Mouse (Mus musculus) small intestine, adult 2 months (tissue): ENCODE results near the gene Olig3. TPM values are rescaled to one million over a fixed set of nuclear protein-coding genes. Genes with fewer than 3 reads are reported as not detected.

Experiments used
- H3K27ac ChIP-seq: fragments of 200-500 bp; 2 replicates; pipeline ENCODE4 v1.5.1; 2012; ENCODE audit warnings: low read depth, low read length, control low read depth, inconsistent platforms; ENCODE audit not compliant: insufficient read depth
- H3K27me3 ChIP-seq: fragments of 200-500 bp; 2 replicates; pipeline ENCODE4 v1.6.1; 2012; ENCODE audit warnings: mild to moderate bottlenecking, moderate library complexity, low read length, inconsistent platforms; ENCODE audit not compliant: control insufficient read depth, insufficient read depth
- H3K36me3 ChIP-seq: fragments of 200-500 bp; 2 replicates; pipeline ENCODE4 v1.6.1; 2012; ENCODE audit warnings: mild to moderate bottlenecking, low read length, control low read depth, inconsistent platforms; ENCODE audit not compliant: control insufficient read depth, insufficient read depth
- H3K4me1 ChIP-seq: fragments of 200-500 bp; 2 replicates; pipeline ENCODE4 v1.6.1; 2012; ENCODE audit warnings: low read length, inconsistent platforms, mixed read lengths; ENCODE audit not compliant: control insufficient read depth, insufficient read depth, insufficient read length
- H3K4me3 ChIP-seq: fragments of 200-500 bp; 2 replicates; pipeline ENCODE4 v1.5.1; 2012; ENCODE audit warnings: low read depth, mild to moderate bottlenecking, control low read depth, inconsistent platforms, low read length, moderate library complexity
- CTCF ChIP-seq: fragments of 200-500 bp; IDR thresholded peaks from 2 replicates; pipeline ENCODE4 v1.5.1; 2012; ENCODE audit warnings: low read depth, mild to moderate bottlenecking, control low read depth, inconsistent platforms, low read length, moderate library complexity, mixed read lengths; ENCODE audit not compliant: insufficient replicate concordance, insufficient read length; ENCODE audit errors: extremely low read depth
- POLR2A ChIP-seq: fragments of 200-500 bp; IDR thresholded peaks from 2 replicates; pipeline ENCODE4 v1.6.1; 2012; ENCODE audit warnings: low read depth, mild to moderate bottlenecking, control low read depth, inconsistent platforms, low read length, moderate library complexity
- WGBS: fragments of 180-500 bp; shearing (Covaris S2); methylation state at CpG from one replicate; pipeline ENCODE4 v1.1.7; 2018; 5-methylcytosine and 5-hydroxymethylcytosine counted together
- polyA plus RNA-seq: library from polyadenylated mRNA; depleted of rRNA; stranded (reverse); fragments of >200 nt; gene quantifications from 2 replicates; pipeline ENCODE4 v1.2.3, GENCODE M21; 2012; rRNA removed

The Olig3 gene
- polyA plus RNA-seq, 1 experiment: not detected

GRCm38 (mm10) chr10:19384176-19384575, 27.8 kb downstream of the Olig3 start:
- Histone ChIP-seq H3K27ac (no peak overlapping the region), H3K36me3 (no peaks in the 10 kb centered on the region), H3K27me3 (no peaks in the 10 kb centered on the region), H3K4me1 (no peaks in the 10 kb centered on the region), H3K4me3 (no peak overlapping the region)
- TF ChIP-seq CTCF: no peak
- TF ChIP-seq POLR2A: no peak
- WGBS: 88% methylated on average over 3 of the region's 3 CpGs

GRCm38 (mm10) chr10:19391819-19392218, 35.5 kb downstream of the Olig3 start:
- Histone ChIP-seq H3K27ac (no peak overlapping the region), H3K4me1 (no peaks in the 10 kb centered on the region), H3K27me3 (no peaks in the 10 kb centered on the region), H3K4me3 (no peak overlapping the region), H3K36me3 (no peaks in the 10 kb centered on the region)
- TF ChIP-seq CTCF: no peak
- no peak for TF ChIP-seq POLR2A
- 77% methylated on average over 4 of the region's 4 CpGs for WGBS

GRCm38 (mm10) chr10:19396485-19397137, 40.3 kb downstream of the Olig3 start:
- Histone ChIP-seq H3K36me3 (no peaks in the 10 kb centered on the region), H3K4me1 (no peaks in the 10 kb centered on the region), H3K27me3 (no peaks in the 10 kb centered on the region), H3K4me3 (no peak overlapping the region), H3K27ac (no peak overlapping the region)
- TF ChIP-seq CTCF (no peak), POLR2A (no peak)
- 65% methylated on average over 9 of the region's 9 CpGs for WGBS

- no peaks in the 10 kb centered on the region for H3K36me3 ChIP-seq
- H3K4me1 ChIP-seq: no peaks in the 10 kb centered on the region
- H3K4me3 ChIP-seq: no peak overlapping the region
- 86% methylated on average over 12 of the region's 12 CpGs for WGBS
- H3K27me3 ChIP-seq: no peaks in the 10 kb centered on the region
- H3K27ac ChIP-seq: no peak overlapping the region
- TF ChIP-seq POLR2A: no peak
Measured at GRCm38 (mm10) chr10:19397396-19397795, 41.1 kb downstream of the Olig3 start.

- Histone ChIP-seq H3K4me3 (no peak overlapping the region), H3K4me1 (no peaks in the 10 kb centered on the region), H3K27ac (no peak overlapping the region), H3K36me3 (no peaks in the 10 kb centered on the region), H3K27me3 (no peaks in the 10 kb centered on the region)
- TF ChIP-seq CTCF (no peak), POLR2A (no peak)
- WGBS: 62% methylated on average over 5 of the region's 5 CpGs
Measured at GRCm38 (mm10) chr10:19401136-19401535, 44.8 kb downstream of the Olig3 start.

- Histone ChIP-seq H3K27me3 (no peaks in the 10 kb centered on the region), H3K4me3 (no peak overlapping the region), H3K4me1 (no peaks in the 10 kb centered on the region), H3K27ac (no peak overlapping the region), H3K36me3 (no peaks in the 10 kb centered on the region)
- 47% methylated on average over 1 of the region's 1 CpGs for WGBS
- TF ChIP-seq CTCF (no peak), POLR2A (no peak)
Measured at GRCm38 (mm10) chr10:19404401-19404800, 48.1 kb downstream of the Olig3 start.

- Histone ChIP-seq H3K4me3 (no peak overlapping the region), H3K27me3 (no peaks in the 10 kb centered on the region), H3K36me3 (no peaks in the 10 kb centered on the region), H3K4me1 (no peaks in the 10 kb centered on the region), H3K27ac (no peak overlapping the region)
- 69% methylated on average over 1 of the region's 1 CpGs for WGBS
- TF ChIP-seq CTCF: no peak
- TF ChIP-seq POLR2A: no peak
Measured at GRCm38 (mm10) chr10:19405959-19406358, 49.6 kb downstream of the Olig3 start.

- Histone ChIP-seq H3K36me3 (no peaks in the 10 kb centered on the region), H3K4me1 (no peaks in the 10 kb centered on the region), H3K27me3 (no peaks in the 10 kb centered on the region), H3K4me3 (no peak overlapping the region), H3K27ac (no peak overlapping the region)
- TF ChIP-seq POLR2A (no peak), CTCF (no peak)
- WGBS: 86% methylated on average over 3 of the region's 3 CpGs
Measured at GRCm38 (mm10) chr10:19407168-19407567, 50.8 kb downstream of the Olig3 start.

Other genes starting within 250 kb of the Olig3 start
- 17.7 and 37.4 TPM in 2 replicates for gene Ifngr1, start 235.4 kb downstream of the Olig3 start, polyA plus RNA-seq